Mouse (Mus musculus): ENCODE results near the gene Recql5.
"Not testable (repeated sequence)": the region's sequence is repeated elsewhere in the genome, so short reads cannot be mapped to it uniquely, and the experiment has no call there.

Gene Recql5

GRCm38 (mm10) chr11:115858354-115858753 is 74.9 kb downstream of the Recql5 start, which contains the start of gene Myo15b:
TSS of gene Myo15b (plus strand) at chr11:115858406.
- DNase-seq = no peak

- DNase-seq = no peak
These were observed 75.3 kb downstream of the Recql5 start for GRCm38 (mm10) chr11:115857936-115858335.

GRCm38 (mm10) chr11:115857146-115857545 is 76.1 kb downstream of the Recql5 start:
- not testable (repeated sequence) for DNase-seq

- DNase-seq = no peak
These were observed 78.6 kb downstream of the Recql5 start for GRCm38 (mm10) chr11:115854674-115855073.

GRCm38 (mm10) chr11:115845819-115846218 is 87.5 kb downstream of the Recql5 start:
- no peak for DNase-seq

GRCm38 (mm10) chr11:115844240-115844639 is 89.0 kb downstream of the Recql5 start:
- DNase-seq = no peak

- no peak for DNase-seq
These were observed 89.4 kb downstream of the Recql5 start for GRCm38 (mm10) chr11:115843891-115844239.

- DNase-seq = no peak
These were observed 90.0 kb downstream of the Recql5 start for GRCm38 (mm10) chr11:115843141-115843890.
